Mouse (Mus musculus): ENCODE measurements around the gene Isyna1. TPM values are rescaled to one million over a fixed set of nuclear protein-coding genes. Genes with fewer than 3 reads are reported as not detected.

Gene Isyna1
- polyA plus RNA-seq, 1 experiment from 2014 or later: 37.4 TPM

GRCm38 (mm10) chr8:70601271-70601649, 7.1 kb downstream of the Isyna1 start:
- peak; percentile 11; the same call in 1 of the 2 replicates for ATAC-seq (ENCODE audit: low FRiP score, low TSS enrichment)
- H3K9me3 ChIP-seq (ENCODE audit: control insufficient read depth, low read length): no peaks in the 10 kb centered on the region
- peak; percentile 84 for DNase-seq (ENCODE audit: low spot score)
- peaks cover 8% of the 10 kb centered on the region for H3K4me1 ChIP-seq (replicated peaks; ENCODE audit: control insufficient read depth, insufficient read depth)
- no peak overlapping the region for H3K4me3 ChIP-seq (ENCODE audit: low read depth, low read length)
- TF ChIP-seq EP300 (optimal IDR thresholded peaks at IDR 0.05): no peak
- TF ChIP-seq CTCF (IDR thresholded peaks at IDR 0.05; ENCODE audit: low read depth): no peak
- 5% methylated on average over 23 of the region's 26 CpGs for WGBS
- H3K27me3 ChIP-seq (ENCODE audit: control insufficient read depth, insufficient read depth, low read length): no peaks in the 10 kb centered on the region
- H3K9ac ChIP-seq (ENCODE audit: low read length): no peak overlapping the region
- H3K4me2 ChIP-seq (replicated peaks; ENCODE audit: low read depth): peak overlapping the region; percentile 44
- no peaks in the 10 kb centered on the region; the same call in 1 of the 2 replicates for H3K36me3 ChIP-seq (ENCODE audit: control insufficient read depth, insufficient read depth, low read length)
- H3K27ac ChIP-seq (replicated peaks): no peak overlapping the region; the same call in 1 of the 2 replicates

GRCm38 (mm10) chr8:70602139-70602811, 8.1 kb downstream of the Isyna1 start:
- TF ChIP-seq EP300 (optimal IDR thresholded peaks at IDR 0.05) (no peak), CTCF (IDR thresholded peaks at IDR 0.05; ENCODE audit: low read depth) (no peak)
- WGBS: 94% methylated on average over 13 of the region's 13 CpGs
- H3K4me2 ChIP-seq (replicated peaks; ENCODE audit: low read depth): no peak overlapping the region
- ATAC-seq (ENCODE audit: low FRiP score, low TSS enrichment): no peak
- H3K9me3 ChIP-seq (ENCODE audit: control insufficient read depth, low read length): no peaks in the 10 kb centered on the region
- H3K27me3 ChIP-seq (ENCODE audit: control insufficient read depth, insufficient read depth, low read length): no peaks in the 10 kb centered on the region
- no peak overlapping the region for H3K4me3 ChIP-seq (ENCODE audit: low read depth, low read length)
- H3K9ac ChIP-seq (ENCODE audit: low read length): no peak overlapping the region
- H3K36me3 ChIP-seq (ENCODE audit: control insufficient read depth, insufficient read depth, low read length): no peaks in the 10 kb centered on the region
- peaks cover 8% of the 10 kb centered on the region for H3K4me1 ChIP-seq (replicated peaks; ENCODE audit: control insufficient read depth, insufficient read depth)
- H3K27ac ChIP-seq (replicated peaks): no peak overlapping the region
- no peak for DNase-seq (ENCODE audit: low spot score)

- Histone ChIP-seq H3K36me3 (ENCODE audit: control insufficient read depth, insufficient read depth, low read length) (no peaks in the 10 kb centered on the region), H3K27me3 (ENCODE audit: control insufficient read depth, insufficient read depth, low read length) (no peaks in the 10 kb centered on the region), H3K9ac (ENCODE audit: low read length) (no peak overlapping the region), H3K9me3 (ENCODE audit: control insufficient read depth, low read length) (no peaks in the 10 kb centered on the region), H3K4me1 (replicated peaks; ENCODE audit: control insufficient read depth, insufficient read depth) (peaks cover 3% of the 10 kb centered on the region), H3K4me2 (replicated peaks; ENCODE audit: low read depth) (no peak overlapping the region), H3K27ac (replicated peaks) (no peak overlapping the region), H3K4me3 (ENCODE audit: low read depth, low read length) (no peak overlapping the region)
- TF ChIP-seq EP300 (optimal IDR thresholded peaks at IDR 0.05) (no peak), CTCF (IDR thresholded peaks at IDR 0.05; ENCODE audit: low read depth) (no peak)
- no peak for DNase-seq (ENCODE audit: low spot score)
- 84% methylated on average over 7 of the region's 7 CpGs for WGBS
- ATAC-seq (ENCODE audit: low FRiP score, low TSS enrichment): no peak
Observed at GRCm38 (mm10) chr8:70604558-70604957, 10.4 kb downstream of the Isyna1 start.

- no peak overlapping the region for H3K4me3 ChIP-seq (ENCODE audit: low read depth, low read length)
- no peak overlapping the region for H3K27ac ChIP-seq (replicated peaks)
- 80% methylated on average over 9 of the region's 9 CpGs for WGBS
- TF ChIP-seq EP300 (optimal IDR thresholded peaks at IDR 0.05) (no peak), CTCF (IDR thresholded peaks at IDR 0.05; ENCODE audit: low read depth) (no peak)
- H3K4me2 ChIP-seq (replicated peaks; ENCODE audit: low read depth): peak overlapping the region; percentile 87; the same call in 1 of the 2 replicates
- H3K9me3 ChIP-seq (ENCODE audit: control insufficient read depth, low read length): no peaks in the 10 kb centered on the region
- ATAC-seq (ENCODE audit: low FRiP score, low TSS enrichment) (no peak), DNase-seq (ENCODE audit: low spot score) (no peak)
- H3K4me1 ChIP-seq (replicated peaks; ENCODE audit: control insufficient read depth, insufficient read depth): peaks cover 6% of the 10 kb centered on the region
- H3K36me3 ChIP-seq (ENCODE audit: control insufficient read depth, insufficient read depth, low read length): no peaks in the 10 kb centered on the region
- no peaks in the 10 kb centered on the region for H3K27me3 ChIP-seq (ENCODE audit: control insufficient read depth, insufficient read depth, low read length)
- H3K9ac ChIP-seq (ENCODE audit: low read length): no peak overlapping the region
Observed at GRCm38 (mm10) chr8:70605871-70606779, 12.0 kb downstream of the Isyna1 start.

GRCm38 (mm10) chr8:70606780-70607602, 12.8 kb downstream of the Isyna1 start:
- H3K36me3 ChIP-seq (ENCODE audit: control insufficient read depth, insufficient read depth, low read length): no peaks in the 10 kb centered on the region
- H3K4me3 ChIP-seq (ENCODE audit: low read depth, low read length): peak overlapping the region; percentile 75
- no peaks in the 10 kb centered on the region for H3K9me3 ChIP-seq (ENCODE audit: control insufficient read depth, low read length)
- H3K4me1 ChIP-seq (replicated peaks; ENCODE audit: control insufficient read depth, insufficient read depth): peaks cover 3% of the 10 kb centered on the region
- DNase-seq (ENCODE audit: low spot score): no peak
- no peak for ATAC-seq (ENCODE audit: low FRiP score, low TSS enrichment)
- peak overlapping the region; percentile 87 for H3K4me2 ChIP-seq (replicated peaks; ENCODE audit: low read depth)
- H3K27me3 ChIP-seq (ENCODE audit: control insufficient read depth, insufficient read depth, low read length): no peaks in the 10 kb centered on the region
- WGBS: 55% methylated on average over 18 of the region's 18 CpGs
- TF ChIP-seq EP300 (optimal IDR thresholded peaks at IDR 0.05) (no peak), CTCF (IDR thresholded peaks at IDR 0.05; ENCODE audit: low read depth) (no peak)
- peak overlapping the region; percentile 92 for H3K9ac ChIP-seq (ENCODE audit: low read length)
- no peak overlapping the region; the same call in 1 of the 2 replicates for H3K27ac ChIP-seq (replicated peaks)
